Mouse (Mus musculus) liver, embryonic 11.5 days (tissue): ENCODE measurements around the gene Ccdc33. TPM values are rescaled to one million over a fixed set of nuclear protein-coding genes. Genes with fewer than 3 reads are reported as not detected.

ENCODE experiments used
- ATAC-seq: fragments of 200-750 bp; cut with Nextera tagmentation; replicated peaks from 2 replicates; pipeline ENCODE4 v1.8.0; 2017; ENCODE audit warnings: moderate number of reproducible peaks, mild to moderate bottlenecking, moderate TSS enrichment, moderate library complexity; ENCODE audit not compliant: low FRiP score
- DNase-seq: peaks from one replicate; pipeline ENCODE4 v3.0.0-alpha.2; 2017; ENCODE audit warnings: low spot score
- H3K27ac ChIP-seq: fragments of 300-500 bp; sonication (generic); 2 replicates; pipeline ENCODE4 v1.5.1; 2014; ENCODE audit warnings: mild to moderate bottlenecking, low read depth, low read length, control low read depth
- H3K27me3 ChIP-seq: fragments of 300-500 bp; sonication (generic); replicated peaks from 2 replicates; pipeline ENCODE4 v1.6.1; 2014; ENCODE audit warnings: low read length, mixed read lengths; ENCODE audit not compliant: control insufficient read depth, insufficient read depth
- H3K36me3 ChIP-seq: fragments of 300-500 bp; sonication (generic); 2 replicates; pipeline ENCODE4 v1.6.1; 2014; ENCODE audit warnings: mild to moderate bottlenecking, low read length, moderate library complexity, mixed read lengths; ENCODE audit not compliant: control insufficient read depth, insufficient read depth
- H3K4me1 ChIP-seq: fragments of 300-500 bp; sonication (generic); replicated peaks from 2 replicates; pipeline ENCODE4 v1.6.1; 2014; ENCODE audit warnings: low read length, mixed read lengths; ENCODE audit not compliant: control insufficient read depth, insufficient read depth
- H3K4me2 ChIP-seq: fragments of 300-500 bp; sonication (generic); 2 replicates; pipeline ENCODE4 v1.6.1; 2014; ENCODE audit warnings: mild to moderate bottlenecking, control low read depth, moderate library complexity
- H3K4me3 ChIP-seq: fragments of 300-500 bp; sonication (generic); 2 replicates; pipeline ENCODE4 v1.5.1; 2014; ENCODE audit warnings: low read depth, low read length, control low read depth
- H3K9ac ChIP-seq: fragments of 300-500 bp; sonication (generic); 2 replicates; pipeline ENCODE4 v1.6.1; 2014; ENCODE audit warnings: low read depth, low read length, control low read depth
- H3K9me3 ChIP-seq: fragments of 300-500 bp; sonication (generic); 2 replicates; pipeline ENCODE4 v1.6.1; 2016; ENCODE audit warnings: low read length, inconsistent platforms, mixed read lengths; ENCODE audit not compliant: control insufficient read depth
- WGBS: fragments of 180-500 bp; shearing (Covaris S2); extraction: QIAGEN DNeasy Blood & Tissue Kit; methylation state at CpG from one replicate; pipeline ENCODE4 v1.1.7; 2014; 5-methylcytosine and 5-hydroxymethylcytosine counted together
- polyA plus RNA-seq: library from polyadenylated mRNA; unstranded; fragments of >200 nt; fragmentation: Nextera tagmentation; extraction: Ambion mirVana; gene quantifications from 2 replicates; pipeline ENCODE4 v1.2.1, GENCODE M21; 2014

Ccdc33 gene
- polyA plus RNA-seq, 1 experiment from 2014 or later: not detected

DNA sequence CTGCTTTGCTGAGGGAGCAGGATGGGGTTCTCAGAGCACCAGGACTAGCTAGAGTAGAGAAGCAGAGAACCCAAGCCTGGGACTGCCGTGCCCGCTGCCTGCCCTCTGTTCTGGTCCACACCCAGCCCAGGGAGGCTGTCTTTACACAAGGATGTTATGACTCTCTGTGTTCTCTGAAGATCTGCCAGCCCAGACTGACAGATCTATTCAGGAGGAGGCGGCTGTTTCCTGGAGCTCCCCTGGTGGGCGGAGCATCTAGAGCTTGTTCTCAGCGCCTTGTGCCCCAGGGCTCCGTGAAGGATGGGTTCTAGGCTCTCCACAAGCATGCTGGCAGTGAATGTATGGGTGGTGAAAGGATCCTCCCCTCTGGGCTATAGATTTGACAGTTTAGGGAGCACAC is 21.3 kb upstream of the Ccdc33 start:
- no peak for ATAC-seq
- no peak for DNase-seq
- H3K4me1 ChIP-seq: no peaks in the 10 kb centered on the region
- no peak overlapping the region for H3K9ac ChIP-seq
- H3K9me3 ChIP-seq: no peaks in the 10 kb centered on the region
- 34% methylated on average over 6 of the region's 6 CpGs for WGBS
- H3K4me2 ChIP-seq: no peak overlapping the region
- no peak overlapping the region for H3K4me3 ChIP-seq
- no peak overlapping the region for H3K27ac ChIP-seq
- no peaks in the 10 kb centered on the region for H3K36me3 ChIP-seq
- H3K27me3 ChIP-seq: peaks cover 16% of the 10 kb centered on the region

GRCm38 (mm10) chr9:58135921-58136321 is 17.3 kb upstream of the Ccdc33 start:
- Histone ChIP-seq H3K27ac (no peak overlapping the region), H3K36me3 (no peaks in the 10 kb centered on the region), H3K4me1 (no peaks in the 10 kb centered on the region; the same call in 1 of the 2 replicates), H3K4me3 (no peak overlapping the region), H3K9ac (no peak overlapping the region), H3K9me3 (no peaks in the 10 kb centered on the region), H3K27me3 (peaks cover 52% of the 10 kb centered on the region), H3K4me2 (no peak overlapping the region)
- DNase-seq (no peak), ATAC-seq (no peak)
- 37% methylated on average over 2 of the region's 2 CpGs for WGBS

DNA sequence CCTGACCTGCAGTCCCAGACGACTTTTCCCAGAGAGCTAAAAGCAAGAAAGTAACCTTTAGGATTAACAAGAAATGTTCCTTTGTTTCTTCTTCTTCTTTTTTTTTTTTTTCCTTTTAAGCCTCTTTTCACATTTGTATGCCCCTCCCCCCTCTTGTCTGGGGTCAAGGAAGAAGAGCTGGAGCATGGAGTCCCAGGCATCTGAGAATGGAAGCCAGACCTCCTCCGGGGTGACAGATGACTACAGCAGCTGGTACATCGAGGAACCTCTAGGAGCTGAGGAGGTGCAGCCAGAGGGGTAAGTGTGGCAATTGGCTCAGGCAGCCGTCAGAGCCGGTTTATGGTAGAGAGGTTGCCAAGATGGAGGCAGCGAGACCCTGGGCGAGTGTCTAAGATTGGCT is 16.3 kb upstream of the Ccdc33 start:
- WGBS: 20% methylated on average over 7 of the region's 7 CpGs
- no peak overlapping the region for H3K4me3 ChIP-seq
- H3K9ac ChIP-seq: no peak overlapping the region
- H3K4me2 ChIP-seq: no peak overlapping the region; the same call in 1 of the 2 replicates
- no peaks in the 10 kb centered on the region for H3K36me3 ChIP-seq
- H3K9me3 ChIP-seq: no peaks in the 10 kb centered on the region
- H3K27ac ChIP-seq: no peak overlapping the region
- H3K4me1 ChIP-seq: no peaks in the 10 kb centered on the region; the same call in 1 of the 2 replicates
- peaks cover 60% of the 10 kb centered on the region for H3K27me3 ChIP-seq
- no peak for DNase-seq
- ATAC-seq: no peak

GRCm38 (mm10) chr9:58133893-58134884 is 15.6 kb upstream of the Ccdc33 start:
- 10% methylated on average over 17 of the region's 17 CpGs for WGBS
- Histone ChIP-seq H3K9ac (no peak overlapping the region), H3K4me3 (no peak overlapping the region), H3K27ac (no peak overlapping the region), H3K27me3 (peaks cover 68% of the 10 kb centered on the region), H3K9me3 (no peaks in the 10 kb centered on the region), H3K36me3 (no peaks in the 10 kb centered on the region), H3K4me2 (no peak overlapping the region), H3K4me1 (peaks cover 3% of the 10 kb centered on the region; the same call in 1 of the 2 replicates)
- DNase-seq (no peak), ATAC-seq (no peak)

GRCm38 (mm10) chr9:58131735-58132134 is 13.1 kb upstream of the Ccdc33 start:
- H3K4me1 ChIP-seq: peaks cover 3% of the 10 kb centered on the region
- 52% methylated on average over 7 of the region's 7 CpGs for WGBS
- H3K4me3 ChIP-seq: no peak overlapping the region
- ATAC-seq (no peak), DNase-seq (no peak)
- H3K9ac ChIP-seq: no peak overlapping the region
- no peaks in the 10 kb centered on the region for H3K9me3 ChIP-seq
- no peaks in the 10 kb centered on the region for H3K36me3 ChIP-seq
- peaks cover 79% of the 10 kb centered on the region for H3K27me3 ChIP-seq
- H3K4me2 ChIP-seq: no peak overlapping the region
- H3K27ac ChIP-seq: no peak overlapping the region

DNA sequence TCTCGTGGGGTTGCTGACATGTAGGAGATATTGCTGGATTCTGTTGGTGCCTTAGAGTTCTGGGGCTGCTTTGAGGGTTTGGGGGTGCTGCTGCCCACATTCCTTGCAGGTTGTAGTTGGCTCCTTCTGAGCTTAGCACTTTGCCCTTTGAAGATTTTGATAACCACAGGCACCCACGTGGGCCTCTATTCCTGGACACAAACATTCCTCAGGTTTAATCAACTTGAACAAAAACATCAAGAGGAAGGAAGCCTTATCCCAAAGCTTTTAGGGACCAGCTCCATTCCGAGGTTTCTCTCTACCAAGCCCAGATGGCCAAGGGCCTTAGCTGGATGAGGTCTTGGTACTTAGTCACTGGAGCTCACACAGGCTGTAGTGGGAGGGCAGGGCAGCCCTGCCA is 12.3 kb upstream of the Ccdc33 start:
- Histone ChIP-seq H3K9ac (no peak overlapping the region), H3K27ac (no peak overlapping the region), H3K4me1 (peaks cover 3% of the 10 kb centered on the region), H3K4me3 (no peak overlapping the region), H3K9me3 (no peaks in the 10 kb centered on the region), H3K36me3 (no peaks in the 10 kb centered on the region), H3K4me2 (no peak overlapping the region), H3K27me3 (peaks cover 73% of the 10 kb centered on the region)
- WGBS: 36% methylated on average over 3 of the region's 3 CpGs
- DNase-seq (no peak), ATAC-seq (no peak)

GRCm38 (mm10) chr9:58129508-58129907 is 10.9 kb upstream of the Ccdc33 start:
- no peak overlapping the region for H3K4me3 ChIP-seq
- DNase-seq (no peak), ATAC-seq (no peak)
- WGBS: 24% methylated on average over 8 of the region's 8 CpGs
- H3K36me3 ChIP-seq: no peaks in the 10 kb centered on the region
- no peak overlapping the region for H3K4me2 ChIP-seq
- peaks cover 60% of the 10 kb centered on the region for H3K27me3 ChIP-seq
- H3K9ac ChIP-seq: no peak overlapping the region
- no peaks in the 10 kb centered on the region for H3K9me3 ChIP-seq
- H3K27ac ChIP-seq: no peak overlapping the region
- peaks cover 3% of the 10 kb centered on the region for H3K4me1 ChIP-seq

DNA sequence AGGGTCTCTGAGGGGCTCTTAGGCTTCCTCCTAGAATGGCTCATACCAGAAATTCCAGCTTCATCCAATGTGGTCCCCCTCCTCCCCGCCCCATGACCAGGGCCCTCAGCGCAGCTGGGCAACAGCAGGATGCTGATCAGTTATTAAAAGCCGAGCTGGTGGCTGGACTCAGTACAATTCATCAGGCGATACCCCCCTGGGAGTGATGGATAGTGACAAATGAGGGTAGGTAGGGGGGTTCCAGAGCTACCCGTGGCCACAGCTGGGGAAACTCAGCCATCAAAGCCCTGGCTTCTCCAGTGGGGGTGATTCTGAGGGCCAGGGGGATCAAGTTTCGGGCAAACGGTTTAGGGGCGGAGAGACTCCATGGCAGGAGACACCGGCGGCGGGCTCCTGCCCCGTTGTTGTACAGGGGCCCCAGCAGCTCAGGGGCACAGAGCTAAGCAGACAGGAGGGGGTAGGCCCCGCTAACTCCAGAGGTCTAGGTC is 10.3 kb upstream of the Ccdc33 start:
- H3K36me3 ChIP-seq: no peaks in the 10 kb centered on the region
- DNase-seq: no peak
- peaks cover 3% of the 10 kb centered on the region; the same call in 1 of the 2 replicates for H3K4me1 ChIP-seq
- peaks cover 55% of the 10 kb centered on the region for H3K27me3 ChIP-seq
- no peak overlapping the region for H3K4me3 ChIP-seq
- no peak for ATAC-seq
- H3K9me3 ChIP-seq: no peaks in the 10 kb centered on the region
- no peak overlapping the region for H3K9ac ChIP-seq
- H3K4me2 ChIP-seq: no peak overlapping the region
- 8% methylated on average over 13 of the region's 13 CpGs for WGBS
- H3K27ac ChIP-seq: no peak overlapping the region
